ENCODE assay signal across 8 mouse cellular contexts in the genomic region with DNA sequence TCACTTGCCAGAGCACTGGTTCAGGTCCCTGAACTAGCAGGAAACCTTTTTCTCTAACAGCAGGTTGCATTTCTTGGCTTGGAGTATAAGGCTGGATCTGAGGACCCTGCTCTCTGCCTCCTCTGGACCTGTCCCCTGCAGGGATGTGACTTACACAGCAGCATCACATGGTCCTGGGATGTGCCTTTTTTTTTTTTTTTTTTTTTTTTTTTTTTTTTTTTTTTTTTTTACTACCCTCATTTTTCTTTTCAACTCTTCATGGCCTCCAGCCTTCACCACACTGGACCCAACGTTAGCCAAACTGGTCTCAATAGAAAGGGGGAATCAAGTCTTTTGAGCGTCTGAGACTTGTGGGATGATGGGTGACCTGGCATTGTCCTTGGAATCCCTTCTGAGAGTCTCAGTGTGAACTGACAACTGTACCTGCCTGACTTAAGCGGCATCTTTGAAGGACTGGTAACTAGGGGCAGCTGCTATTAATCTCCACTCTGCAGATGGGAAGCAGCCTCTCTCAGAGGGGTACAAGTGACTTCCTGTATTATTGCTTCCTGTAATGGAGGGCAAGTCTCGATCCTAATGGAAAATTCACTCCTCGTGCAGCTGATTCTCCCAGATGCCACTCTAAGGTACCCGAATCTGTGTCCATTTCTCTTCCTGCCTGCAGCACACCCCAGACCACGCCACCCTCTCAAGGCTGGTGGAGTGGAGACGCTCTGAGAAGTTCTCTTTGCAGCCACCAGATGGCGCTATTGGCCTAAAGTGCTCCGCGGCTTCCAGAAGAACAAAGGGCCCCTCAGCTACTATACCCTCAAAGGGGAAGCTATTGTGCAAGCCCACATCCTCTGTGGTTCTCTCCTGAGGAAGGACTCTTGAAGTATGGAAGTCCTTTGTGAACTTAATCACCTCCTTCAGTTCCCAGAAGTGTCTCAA. TPM values are rescaled to one million over a fixed set of nuclear protein-coding genes. Genes with fewer than 3 reads are reported as not detected.
DNase-seq lines count a peak whose midpoint lies in the region; ATAC-seq and TF ChIP-seq lines count a peak whose summit lies in the region.

No protein-coding gene starts in this region.

- no peaks in the 10 kb centered on the region for H3K4me1 ChIP-seq in heart, adult 2 months (ENCODE audit: control insufficient read depth, insufficient read depth, low read length)
- H3K4me1 ChIP-seq in limb, embryonic 15.5 days = peaks cover 10% of the 10 kb centered on the region
- H3K4me1 ChIP-seq in midbrain, postnatal 0 days (ENCODE audit: insufficient read depth, low read length) = peaks cover 4% of the 10 kb centered on the region; the same call in 1 of the 2 replicates

- intact Hi-C loops in heart, adult 2 months (cut with DNase I) = loop anchor here (1.0 kb wide), 3 partner anchors 66 to 132 kb away; no protein-coding TSS in a partner anchor

- no peaks in the 10 kb centered on the region for H3K36me3 ChIP-seq in heart, adult 2 months (ENCODE audit: control insufficient read depth, insufficient read depth, low read length)
- no peaks in the 10 kb centered on the region for H3K36me3 ChIP-seq in limb, embryonic 15.5 days
- no peaks in the 10 kb centered on the region for H3K36me3 ChIP-seq in midbrain, postnatal 0 days (ENCODE audit: insufficient read depth, low read length)

- H3K9ac ChIP-seq in heart, adult 2 months (ENCODE audit: low read depth, low read length) = no peak overlapping the region
- no peak overlapping the region for H3K9ac ChIP-seq in limb, embryonic 15.5 days
- no peak overlapping the region for H3K9ac ChIP-seq in midbrain, postnatal 0 days (replicated peaks; ENCODE audit: low read length, poor library complexity, severe bottlenecking)

- H3K27ac ChIP-seq in heart, adult 2 months = no peak overlapping the region
- 0 out of 2 replicates have a peak overlapping the region, but pooled peaks have one; percentile 7 for H3K27ac ChIP-seq in limb, embryonic 15.5 days
- peak overlapping the region; percentile 39; the same call in 1 of the 2 replicates for H3K27ac ChIP-seq in midbrain, postnatal 0 days (ENCODE audit: low read depth, low read length)

- no peaks in the 10 kb centered on the region for H3K9me3 ChIP-seq in limb, embryonic 15.5 days
- H3K9me3 ChIP-seq in midbrain, postnatal 0 days (ENCODE audit: low read length) = no peaks in the 10 kb centered on the region

- peak; percentile 56; the same call in 1 of the 2 replicates for TF ChIP-seq EP300 in heart, adult 2 months (IDR thresholded peaks at IDR 0.05; ENCODE audit: insufficient read depth, low read depth, low read length)

- 11% methylated on average over 11 of the region's 11 CpGs for whole genome bisulfite sequencing in heart, adult 2 months
- WGBS in limb, embryonic 15.5 days = 7% methylated on average over 11 of the region's 11 CpGs
- 13% methylated on average over 11 of the region's 11 CpGs for WGBS in midbrain, postnatal 0 days

- peak; percentile 100 for TF ChIP-seq CTCF in heart, adult 2 months (IDR thresholded peaks at IDR 0.05)
- TF ChIP-seq CTCF in midbrain, postnatal 0 days (IDR thresholded peaks at IDR 0.05) = peak; percentile 97

- H3K4me2 ChIP-seq in limb, embryonic 15.5 days = peak overlapping the region; percentile 26; the same call in 1 of the 2 replicates
- peak overlapping the region; percentile 32 for H3K4me2 ChIP-seq in midbrain, postnatal 0 days (ENCODE audit: low read depth, low read length, poor library complexity, severe bottlenecking)

- no peak overlapping the region for H3K4me3 ChIP-seq in heart, adult 2 months
- H3K4me3 ChIP-seq in limb, embryonic 15.5 days = no peak overlapping the region
- 0 out of 2 replicates have a peak overlapping the region, but pooled peaks have one; percentile 3 for H3K4me3 ChIP-seq in midbrain, postnatal 0 days (ENCODE audit: low read depth, low read length)

- H3K79me2 ChIP-seq in heart, adult 2 months (replicated peaks; ENCODE audit: control insufficient read depth, insufficient read depth, low read length) = no peaks in the 10 kb centered on the region

- H3K27me3 ChIP-seq in heart, adult 2 months (ENCODE audit: control insufficient read depth, insufficient read depth, low read length) = no peaks in the 10 kb centered on the region; the same call in 1 of the 2 replicates
- H3K27me3 ChIP-seq in limb, embryonic 15.5 days = peaks cover 9% of the 10 kb centered on the region; the same call in 1 of the 2 replicates
- no peaks in the 10 kb centered on the region; the same call in 1 of the 2 replicates for H3K27me3 ChIP-seq in midbrain, postnatal 0 days (ENCODE audit: insufficient read depth, low read length)

- peak; percentile 70 for ATAC-seq in limb, embryonic 15.5 days (ENCODE audit: insufficient number of reproducible peaks, low FRiP score, low TSS enrichment, low read depth)
- peak; percentile 86 for ATAC-seq in midbrain, postnatal 0 days (ENCODE audit: low FRiP score)

- peak; percentile 30 for DNase-seq in 3134 (ENCODE audit: extremely low read depth, insufficient read length, low spot score)
- DNase-seq in adrenal gland, postnatal 10 days = peak; percentile 83
- peak; percentile 81 for DNase-seq in embryo, embryonic 9.5 days (ENCODE audit: extremely low spot score)
- peak; percentile 80 to 82 for DNase-seq in heart, adult 2 months
- DNase-seq in kidney, adult 9 months = peak; percentile 76
- DNase-seq in midbrain, postnatal 0 days (ENCODE audit: low spot score) = peak; percentile 91
- peak; percentile 73 to 88 for DNase-seq in spleen, postnatal 10 days (ENCODE audit: low spot score in 2 of 2)

- no peak for TF ChIP-seq POLR2A in heart, adult 2 months (IDR thresholded peaks at IDR 0.05; ENCODE audit: insufficient read depth, low read depth, low read length)

RNA-seq across cellular contexts. Expression of a gene that starts 7.1 kb away (rescaled TPM):
- total RNA-seq in adrenal gland, postnatal 10 days (2021) = under 1 TPM in 1 of 2 experiments, not detected in 1; 0.42 TPM
- total RNA-seq in heart, adult 2 months (2021) = not detected
- polyA plus RNA-seq in heart, adult 2 months (2012; rRNA removed) = 0.16 and 0.18 TPM in 2 replicates
- polyA plus RNA-seq in limb, embryonic 15.5 days (2015; fragmentation: Nextera tagmentation; extraction: Ambion mirVana) = 0.20 TPM in 1 of 2 replicates, not detected in the other
- total RNA-seq in midbrain, postnatal 0 days (2014; rRNA removed) = not detected in 2 replicates
- polyA plus RNA-seq in midbrain, postnatal 0 days (2015; fragmentation: Nextera tagmentation; extraction: Ambion mirVana) = 0.04 TPM in 1 of 2 replicates, not detected in the other

RNA-seq across cellular contexts. Expression of a gene that starts 9.9 kb away (rescaled TPM):
- total RNA-seq in adrenal gland, postnatal 10 days (2021) = not detected
- not detected for total RNA-seq in heart, adult 2 months (2021)
- polyA plus RNA-seq in heart, adult 2 months (2012; rRNA removed) = not detected in 2 replicates
- polyA plus RNA-seq in limb, embryonic 15.5 days (2015; fragmentation: Nextera tagmentation; extraction: Ambion mirVana) = not detected in 2 replicates
- 0.71 TPM in 1 of 2 replicates, not detected in the other for total RNA-seq in midbrain, postnatal 0 days (2014; rRNA removed)
- polyA plus RNA-seq in midbrain, postnatal 0 days (2015; fragmentation: Nextera tagmentation; extraction: Ambion mirVana) = 1.5 and 1.6 TPM in 2 replicates

RNA-seq across cellular contexts. Expression of a gene that starts 21.5 kb away (rescaled TPM):
- total RNA-seq in adrenal gland, postnatal 10 days (2021) = 100 to 1,000 TPM in 1 of 2 experiments, 10 to 100 TPM in 1; 39.7 to 101 TPM
- total RNA-seq in heart, adult 2 months (2021) = not detected
- 0.23 TPM in 1 of 2 replicates, not detected in the other for polyA plus RNA-seq in heart, adult 2 months (2012; rRNA removed)
- polyA plus RNA-seq in limb, embryonic 15.5 days (2015; fragmentation: Nextera tagmentation; extraction: Ambion mirVana) = 0.17 TPM in 1 of 2 replicates, not detected in the other
- not detected in 2 replicates for total RNA-seq in midbrain, postnatal 0 days (2014; rRNA removed)
- polyA plus RNA-seq in midbrain, postnatal 0 days (2015; fragmentation: Nextera tagmentation; extraction: Ambion mirVana) = 0.43 and 0.49 TPM in 2 replicates

RNA-seq across cellular contexts. Expression of a gene that starts 35.6 kb away (rescaled TPM):
- total RNA-seq in adrenal gland, postnatal 10 days (2021) = 1 to 10 TPM; 1.9 to 2.6 TPM
- total RNA-seq in heart, adult 2 months (2021) = under 1 TPM; 0.23 to 0.73 TPM
- 0.97 and 1.9 TPM in 2 replicates for polyA plus RNA-seq in heart, adult 2 months (2012; rRNA removed)
- polyA plus RNA-seq in limb, embryonic 15.5 days (2015; fragmentation: Nextera tagmentation; extraction: Ambion mirVana) = 1.4 and 2.4 TPM in 2 replicates
- total RNA-seq in midbrain, postnatal 0 days (2014; rRNA removed) = 0.44 and 1.1 TPM in 2 replicates
- 1.3 and 1.5 TPM in 2 replicates for polyA plus RNA-seq in midbrain, postnatal 0 days (2015; fragmentation: Nextera tagmentation; extraction: Ambion mirVana)

RNA-seq across cellular contexts. Expression of a gene that starts 39.8 kb away (rescaled TPM):
- 10 to 100 TPM; 40.2 to 47.0 TPM for total RNA-seq in adrenal gland, postnatal 10 days (2021)
- 10 to 100 TPM; 17.1 to 19.5 TPM for total RNA-seq in heart, adult 2 months (2021)
- polyA plus RNA-seq in heart, adult 2 months (2012; rRNA removed) = 22.5 and 29.0 TPM in 2 replicates
- polyA plus RNA-seq in limb, embryonic 15.5 days (2015; fragmentation: Nextera tagmentation; extraction: Ambion mirVana) = 34.3 and 39.0 TPM in 2 replicates
- 70.4 and 71.9 TPM in 2 replicates for total RNA-seq in midbrain, postnatal 0 days (2014; rRNA removed)
- 35.5 and 35.8 TPM in 2 replicates for polyA plus RNA-seq in midbrain, postnatal 0 days (2015; fragmentation: Nextera tagmentation; extraction: Ambion mirVana)

Comparison
In these comparisons a context has a peak if more than half of its experiments do, and no peak if none do; other contexts are left out.
1. DNase-seq: peak in every context shown above with its lines; median percentile 91 in midbrain, postnatal 0 days; 83 in adrenal gland, postnatal 10 days; 81 in embryo, embryonic 9.5 days; 81 in heart, adult 2 months; 80 in spleen, postnatal 10 days; 76 in kidney, adult 9 months; 30 in 3134.
2. RNA of a gene that starts 21.5 kb away (total RNA-seq): 39.7 to 101 TPM in adrenal gland, postnatal 10 days; not detected in midbrain, postnatal 0 days and not detected in heart, adult 2 months; every median in the first group is over 10 times any median in the second.